Mouse (Mus musculus) hindbrain, embryonic 14.5 days (tissue): ENCODE measurements around the gene Gbf1. TPM values are rescaled to one million over a fixed set of nuclear protein-coding genes. Genes with fewer than 3 reads are reported as not detected.

Experiments used
- ATAC-seq: fragments of 200-750 bp; cut with Nextera tagmentation; 2 replicates; pipeline ENCODE4 v1.8.0; 2017; ENCODE audit warnings: moderate number of reproducible peaks, mild to moderate bottlenecking, moderate TSS enrichment, moderate library complexity; ENCODE audit not compliant: low FRiP score
- DNase-seq: peaks from one replicate; pipeline ENCODE4 v3.0.0-alpha.2; 2015; ENCODE audit warnings: low spot score
- H3K27ac ChIP-seq: fragments of 300-500 bp; sonication (generic); 2 replicates; pipeline ENCODE4 v1.5.1; 2014; ENCODE audit warnings: mild to moderate bottlenecking, moderate library complexity
- H3K27me3 ChIP-seq: fragments of 300-500 bp; sonication (generic); 2 replicates; pipeline ENCODE4 v1.6.1; 2014; ENCODE audit warnings: mild to moderate bottlenecking, low read length, mixed read lengths; ENCODE audit not compliant: control insufficient read depth, insufficient read depth
- H3K36me3 ChIP-seq: fragments of 300-500 bp; sonication (generic); replicated peaks from 2 replicates; pipeline ENCODE4 v1.6.1; 2014; ENCODE audit not compliant: control insufficient read depth, insufficient read depth
- H3K4me1 ChIP-seq: fragments of 300-500 bp; sonication (generic); replicated peaks from 2 replicates; pipeline ENCODE4 v1.6.1; 2014; ENCODE audit warnings: antibody characterized with exemption, low read length, mixed read lengths; ENCODE audit not compliant: control insufficient read depth, insufficient read depth
- H3K4me2 ChIP-seq: fragments of 300-500 bp; sonication (generic); replicated peaks from 2 replicates; pipeline ENCODE4 v1.6.1; 2014; ENCODE audit warnings: mild to moderate bottlenecking, moderate library complexity
- H3K4me3 ChIP-seq: fragments of 300-500 bp; sonication (generic); replicated peaks from 2 replicates; pipeline ENCODE4 v1.5.1; 2014; ENCODE audit warnings: mild to moderate bottlenecking, low read length
- H3K9ac ChIP-seq: fragments of 300-500 bp; sonication (generic); 2 replicates; pipeline ENCODE4 v1.6.1; 2014
- H3K9me3 ChIP-seq: fragments of 300-500 bp; sonication (generic); 2 replicates; pipeline ENCODE4 v1.6.1; 2016; ENCODE audit warnings: low read length; ENCODE audit not compliant: control insufficient read depth
- WGBS: fragments of 180-500 bp; shearing (Covaris S2); extraction: QIAGEN DNeasy Blood & Tissue Kit; methylation state at CpG from one replicate; pipeline ENCODE4 v1.1.7; 2014; 5-methylcytosine and 5-hydroxymethylcytosine counted together
- polyA plus RNA-seq: library from polyadenylated mRNA; unstranded; fragments of >200 nt; fragmentation: Nextera tagmentation; extraction: Ambion mirVana; gene quantifications from 2 replicates; pipeline ENCODE4 v1.2.1, GENCODE M21; 2014

Gbf1 gene
- polyA plus RNA-seq, 1 experiment from 2014 or later = 68.3 TPM

DNA sequence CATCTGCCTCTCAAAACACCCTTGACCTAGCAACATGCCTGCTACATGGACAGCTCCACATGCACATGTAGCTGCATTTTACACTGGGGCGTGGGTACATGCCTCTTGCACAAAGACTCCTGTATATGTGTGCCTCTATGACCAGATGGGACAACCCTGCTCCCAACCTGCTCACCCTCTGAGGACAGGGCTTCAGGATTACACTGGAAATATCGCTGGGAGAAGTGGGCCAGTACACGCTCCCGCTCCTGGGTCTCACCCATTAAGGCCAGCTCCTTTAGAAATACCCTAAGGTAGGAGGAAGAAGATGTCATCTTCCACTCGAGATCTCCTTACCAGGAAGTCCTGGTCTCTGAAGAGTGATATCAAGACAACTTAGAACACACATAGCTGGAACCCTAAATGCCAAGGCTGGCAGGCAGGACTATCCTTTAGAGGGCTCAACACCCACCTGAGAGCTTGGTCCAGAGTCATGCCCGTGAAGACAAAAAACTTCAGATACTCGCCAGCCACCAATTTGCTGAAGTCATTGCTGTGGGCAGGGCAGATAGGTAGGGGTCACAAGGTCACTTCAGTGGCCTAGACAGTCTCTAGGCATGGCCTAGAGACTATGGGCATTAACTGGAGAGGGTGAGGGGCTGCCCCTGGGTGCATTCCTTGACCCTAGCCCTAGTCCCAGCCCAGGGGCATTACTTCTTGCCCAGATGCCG lies 167.9 kb downstream of the Gbf1 start:
- Histone ChIP-seq H3K27me3 (peaks cover 56% of the 10 kb centered on the region), H3K4me3 (no peak overlapping the region), H3K9ac (no peak overlapping the region; the same call in 1 of the 2 replicates), H3K4me1 (peaks cover 76% of the 10 kb centered on the region), H3K36me3 (0 out of 2 replicates have a peak, but pooled peaks cover 4% of the 10 kb centered on the region), H3K27ac (no peak overlapping the region), H3K4me2 (no peak overlapping the region), H3K9me3 (no peaks in the 10 kb centered on the region)
- no peak for ATAC-seq
- no peak for DNase-seq
- WGBS = 84% methylated on average over 8 of the region's 8 CpGs

DNA sequence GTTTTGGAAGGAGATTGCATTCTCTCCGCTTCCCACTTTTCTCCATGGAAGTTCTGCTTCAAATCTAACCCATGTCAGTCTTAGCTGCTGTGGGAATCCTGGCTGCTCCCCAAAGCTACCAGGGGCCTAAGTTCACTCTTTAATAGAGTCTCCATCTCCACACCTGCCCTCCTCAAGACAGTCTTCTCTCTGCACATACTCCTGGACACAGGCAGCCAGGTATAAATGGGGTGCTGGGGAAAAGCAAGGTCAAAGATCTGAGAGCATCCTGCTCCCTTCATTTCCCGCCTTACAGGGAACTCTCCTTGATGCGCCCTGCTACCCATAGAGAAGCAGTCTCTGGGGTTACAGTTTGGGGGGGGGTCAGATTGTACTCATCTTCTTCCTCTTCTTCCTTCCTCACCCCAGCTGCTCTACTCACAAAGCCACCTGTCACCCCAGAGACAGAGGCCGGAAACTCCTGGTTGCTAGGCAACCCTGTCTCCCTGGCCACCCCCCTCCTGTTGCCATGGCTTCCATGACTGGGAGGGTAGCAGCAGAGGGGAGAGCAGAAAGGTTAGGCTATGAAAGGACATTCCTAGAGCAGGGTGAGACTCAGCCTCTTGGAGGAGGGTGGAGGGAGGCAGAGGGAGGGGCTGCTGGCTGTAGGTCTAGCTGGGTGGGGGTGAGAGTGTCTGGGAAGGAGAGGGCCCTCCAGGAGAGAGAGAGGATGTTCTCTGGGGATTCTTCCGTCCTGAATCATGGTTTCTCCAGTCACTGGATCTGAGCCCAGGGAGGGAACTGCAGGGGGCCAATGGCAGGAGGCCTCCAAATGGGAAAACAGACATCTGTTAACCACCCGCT lies 169.0 kb downstream of the Gbf1 start:
- Histone ChIP-seq H3K4me1 (peaks cover 80% of the 10 kb centered on the region), H3K4me3 (0 out of 2 replicates have a peak overlapping the region, but pooled peaks have one; percentile 3), H3K9ac (peak overlapping the region; percentile 40), H3K36me3 (0 out of 2 replicates have a peak, but pooled peaks cover 4% of the 10 kb centered on the region), H3K4me2 (peak overlapping the region; percentile 36), H3K27ac (peak overlapping the region; percentile 81), H3K9me3 (no peaks in the 10 kb centered on the region), H3K27me3 (peaks cover 48% of the 10 kb centered on the region)
- WGBS = 17% methylated on average over 6 of the region's 6 CpGs
- peak; percentile 64 for DNase-seq
- peak; percentile 60 for ATAC-seq

- 58% methylated on average over 11 of the region's 11 CpGs for WGBS
- DNase-seq = no peak
- H3K4me3 ChIP-seq = no peak overlapping the region
- 0 out of 2 replicates have a peak, but pooled peaks cover 4% of the 10 kb centered on the region for H3K36me3 ChIP-seq
- H3K4me1 ChIP-seq = peaks cover 75% of the 10 kb centered on the region
- H3K9me3 ChIP-seq = no peaks in the 10 kb centered on the region
- H3K27ac ChIP-seq = peak overlapping the region; percentile 81
- no peak for ATAC-seq
- H3K4me2 ChIP-seq = peak overlapping the region; percentile 36
- H3K9ac ChIP-seq = peak overlapping the region; percentile 40
- peaks cover 37% of the 10 kb centered on the region for H3K27me3 ChIP-seq
Measured at GRCm38 (mm10) chr19:46322144-46322995, 170.1 kb downstream of the Gbf1 start.

GRCm38 (mm10) chr19:46322996-46323572 lies 170.8 kb downstream of the Gbf1 start:
- DNase-seq (no peak), ATAC-seq (no peak)
- Histone ChIP-seq H3K4me2 (no peak overlapping the region), H3K36me3 (0 out of 2 replicates have a peak, but pooled peaks cover 4% of the 10 kb centered on the region), H3K27ac (no peak overlapping the region), H3K4me1 (peaks cover 73% of the 10 kb centered on the region), H3K27me3 (peaks cover 34% of the 10 kb centered on the region), H3K9ac (peak overlapping the region; percentile 40), H3K4me3 (no peak overlapping the region), H3K9me3 (no peaks in the 10 kb centered on the region)
- WGBS = 84% methylated on average over 13 of the region's 13 CpGs

- WGBS = 68% methylated on average over 5 of the region's 5 CpGs
- H3K36me3 ChIP-seq = 0 out of 2 replicates have a peak, but pooled peaks cover 4% of the 10 kb centered on the region
- peaks cover 67% of the 10 kb centered on the region for H3K4me1 ChIP-seq
- no peak overlapping the region for H3K4me3 ChIP-seq
- H3K4me2 ChIP-seq = peak overlapping the region; percentile 100; the same call in 1 of the 2 replicates
- DNase-seq (no peak), ATAC-seq (no peak)
- no peak overlapping the region for H3K27ac ChIP-seq
- peaks cover 28% of the 10 kb centered on the region for H3K27me3 ChIP-seq
- H3K9ac ChIP-seq = no peak overlapping the region
- H3K9me3 ChIP-seq = no peaks in the 10 kb centered on the region
Measured at GRCm38 (mm10) chr19:46323716-46324115, 171.4 kb downstream of the Gbf1 start.

DNA sequence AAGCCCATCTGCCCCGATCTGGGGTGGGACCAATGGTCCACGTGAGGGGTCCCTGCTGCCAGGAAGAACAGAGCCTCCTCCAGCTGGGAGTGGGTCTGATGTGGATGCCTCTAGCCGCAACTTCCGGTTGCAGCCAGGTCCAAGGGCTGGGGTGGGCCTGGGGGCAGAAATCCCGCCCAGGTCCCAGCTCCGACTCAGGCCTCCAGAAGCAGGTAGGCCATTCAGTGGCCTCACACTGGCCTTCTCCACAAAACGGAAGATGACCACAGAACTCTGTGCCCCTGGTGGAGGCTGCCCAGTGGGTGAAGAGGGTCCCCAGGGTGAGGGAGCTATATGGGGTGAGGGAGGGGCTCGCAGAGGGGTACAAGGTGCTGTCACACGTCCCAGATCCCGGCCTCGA lies 172.1 kb downstream of the Gbf1 start:
- H3K9ac ChIP-seq = peak overlapping the region; percentile 74; the same call in 1 of the 2 replicates
- ATAC-seq (no peak), DNase-seq (no peak)
- peak overlapping the region; percentile 100 for H3K4me2 ChIP-seq
- no peak overlapping the region for H3K27ac ChIP-seq
- peaks cover 67% of the 10 kb centered on the region for H3K4me1 ChIP-seq
- 73% methylated on average over 11 of the region's 11 CpGs for WGBS
- H3K27me3 ChIP-seq = peaks cover 23% of the 10 kb centered on the region
- H3K36me3 ChIP-seq = 0 out of 2 replicates have a peak, but pooled peaks cover 4% of the 10 kb centered on the region
- H3K4me3 ChIP-seq = no peak overlapping the region
- no peaks in the 10 kb centered on the region for H3K9me3 ChIP-seq

DNA sequence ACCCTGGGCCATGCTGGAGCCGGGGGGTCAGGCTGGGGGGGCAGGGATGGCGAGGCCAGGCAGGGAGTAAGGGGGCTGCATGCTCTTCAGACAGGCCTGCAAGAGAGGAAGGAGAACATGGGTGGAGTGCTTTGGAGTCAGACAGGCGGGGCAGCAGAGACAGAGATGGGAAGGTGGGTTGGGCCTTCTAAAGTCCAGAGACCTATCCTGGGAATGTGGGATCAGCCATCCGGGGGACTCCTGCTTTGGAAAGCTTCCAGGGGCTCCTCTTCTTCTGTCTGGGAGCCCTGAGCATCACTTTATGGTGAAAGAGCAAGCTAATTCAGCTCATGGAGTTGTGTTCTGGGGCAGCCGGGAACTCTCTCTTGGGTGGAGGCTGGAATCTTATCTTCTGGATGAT lies 172.6 kb downstream of the Gbf1 start:
- Histone ChIP-seq H3K27ac (no peak overlapping the region), H3K27me3 (peaks cover 18% of the 10 kb centered on the region), H3K9ac (peak overlapping the region; percentile 74), H3K4me3 (peak overlapping the region; percentile 65), H3K4me1 (peaks cover 67% of the 10 kb centered on the region), H3K4me2 (peak overlapping the region; percentile 100), H3K9me3 (no peaks in the 10 kb centered on the region), H3K36me3 (peaks cover 4% of the 10 kb centered on the region; the same call in 1 of the 2 replicates)
- ATAC-seq (no peak), DNase-seq (no peak)
- WGBS = 72% methylated on average over 5 of the region's 5 CpGs

DNA sequence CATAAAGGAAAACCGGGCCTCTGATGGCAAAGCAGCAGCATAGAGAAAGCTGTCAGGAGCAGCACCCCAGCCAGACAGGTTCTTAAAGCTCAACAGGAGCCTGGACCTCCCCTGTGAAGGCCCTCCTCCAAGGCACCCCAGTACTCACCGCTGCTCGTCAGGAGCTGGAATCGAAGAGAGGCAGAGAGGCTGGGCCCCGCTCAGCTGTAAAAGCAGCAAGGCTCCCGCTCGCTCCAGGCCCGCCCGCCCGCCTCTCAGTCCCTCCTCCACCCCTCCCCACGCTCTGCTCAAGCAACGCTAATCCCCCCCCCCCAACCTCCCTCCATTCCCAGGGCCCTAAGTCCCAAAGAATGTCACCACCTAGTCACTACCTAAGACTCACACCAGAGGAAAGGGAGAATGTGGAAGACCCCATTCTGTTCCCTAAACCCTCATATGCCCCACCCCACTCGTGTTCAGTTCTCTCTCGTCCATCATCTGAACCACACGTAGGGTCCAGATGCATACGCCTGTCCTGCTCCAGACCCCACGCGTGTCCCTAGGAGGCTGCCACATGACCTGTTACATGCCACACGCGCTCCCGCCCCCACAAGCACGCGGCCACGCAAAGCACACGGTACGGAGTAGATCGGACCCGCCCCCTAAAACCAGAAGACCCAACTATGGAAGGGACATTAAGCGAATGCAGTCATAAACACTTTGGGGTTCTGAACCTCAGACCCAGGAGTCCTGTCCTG lies 173.9 kb downstream of the Gbf1 start:
- peak; percentile 26 for DNase-seq
- peak overlapping the region; percentile 74 for H3K9ac ChIP-seq
- H3K27ac ChIP-seq = peak overlapping the region; percentile 97
- H3K27me3 ChIP-seq = peaks cover 10% of the 10 kb centered on the region
- peaks cover 16% of the 10 kb centered on the region for H3K36me3 ChIP-seq
- peaks cover 66% of the 10 kb centered on the region for H3K4me1 ChIP-seq
- peak overlapping the region; percentile 65 for H3K4me3 ChIP-seq
- 3% methylated on average over 25 of the region's 29 CpGs for WGBS
- H3K9me3 ChIP-seq = no peaks in the 10 kb centered on the region
- H3K4me2 ChIP-seq = peak overlapping the region; percentile 100
- no peak for ATAC-seq
